Mouse (Mus musculus): Measurements from ENCODE around the gene Slc38a5.

The Slc38a5 gene

DNA sequence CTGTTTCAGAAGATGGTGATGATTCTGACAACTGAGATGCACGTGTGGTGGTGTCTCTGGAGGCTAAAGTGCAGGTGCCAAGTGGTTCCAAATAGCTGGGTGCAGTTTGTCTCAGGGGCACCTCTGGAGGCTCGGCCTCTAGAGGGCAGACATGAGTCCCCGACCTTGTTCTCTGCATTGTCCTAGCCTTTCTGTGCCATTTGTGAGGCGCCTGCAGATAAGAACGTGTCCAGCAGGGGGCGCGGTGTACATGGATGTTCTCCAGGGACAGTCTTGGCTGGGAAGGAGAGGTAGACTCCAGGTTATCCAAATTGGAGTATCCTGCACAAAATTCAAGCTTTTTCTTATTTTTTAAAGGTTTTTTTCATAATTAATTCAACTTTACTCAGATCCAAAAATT, 44.0 kb downstream of the Slc38a5 start:
- DNase-seq: peak; percentile 86

DNA sequence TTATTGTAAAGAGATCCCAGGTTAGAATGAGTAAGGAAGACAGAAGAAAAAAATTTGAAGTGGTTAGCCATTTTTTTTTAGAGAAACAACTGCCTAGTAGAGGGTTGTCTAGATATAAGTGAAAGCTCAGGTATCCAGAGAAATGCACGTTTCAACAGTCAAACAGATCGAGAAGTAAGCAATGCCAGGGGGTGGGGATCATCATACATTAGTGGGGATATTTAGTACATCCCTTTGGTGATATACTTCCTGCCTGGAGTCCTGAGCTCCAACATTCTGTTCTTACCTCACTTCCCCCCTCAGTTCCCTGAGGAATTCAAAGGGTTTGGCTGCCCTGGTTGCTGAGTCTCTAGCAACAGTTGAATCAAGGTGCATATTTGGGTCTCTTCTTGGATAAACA, 56.2 kb downstream of the Slc38a5 start, which contains the start of gene Ssxb10:
Ssxb10 (plus strand) TSS at position 301 of the 400 bp plus-strand sequence.
- no peak for DNase-seq

All from heart, adult 11 months (tissue).